Mouse (Mus musculus): ENCODE results near the gene Slc26a6. TPM values are rescaled to one million over a fixed set of nuclear protein-coding genes. Genes with fewer than 3 reads are reported as not detected.

Gene Slc26a6
- polyA plus RNA-seq, 1 experiment from 2014 or later = 10.8 TPM

DNA sequence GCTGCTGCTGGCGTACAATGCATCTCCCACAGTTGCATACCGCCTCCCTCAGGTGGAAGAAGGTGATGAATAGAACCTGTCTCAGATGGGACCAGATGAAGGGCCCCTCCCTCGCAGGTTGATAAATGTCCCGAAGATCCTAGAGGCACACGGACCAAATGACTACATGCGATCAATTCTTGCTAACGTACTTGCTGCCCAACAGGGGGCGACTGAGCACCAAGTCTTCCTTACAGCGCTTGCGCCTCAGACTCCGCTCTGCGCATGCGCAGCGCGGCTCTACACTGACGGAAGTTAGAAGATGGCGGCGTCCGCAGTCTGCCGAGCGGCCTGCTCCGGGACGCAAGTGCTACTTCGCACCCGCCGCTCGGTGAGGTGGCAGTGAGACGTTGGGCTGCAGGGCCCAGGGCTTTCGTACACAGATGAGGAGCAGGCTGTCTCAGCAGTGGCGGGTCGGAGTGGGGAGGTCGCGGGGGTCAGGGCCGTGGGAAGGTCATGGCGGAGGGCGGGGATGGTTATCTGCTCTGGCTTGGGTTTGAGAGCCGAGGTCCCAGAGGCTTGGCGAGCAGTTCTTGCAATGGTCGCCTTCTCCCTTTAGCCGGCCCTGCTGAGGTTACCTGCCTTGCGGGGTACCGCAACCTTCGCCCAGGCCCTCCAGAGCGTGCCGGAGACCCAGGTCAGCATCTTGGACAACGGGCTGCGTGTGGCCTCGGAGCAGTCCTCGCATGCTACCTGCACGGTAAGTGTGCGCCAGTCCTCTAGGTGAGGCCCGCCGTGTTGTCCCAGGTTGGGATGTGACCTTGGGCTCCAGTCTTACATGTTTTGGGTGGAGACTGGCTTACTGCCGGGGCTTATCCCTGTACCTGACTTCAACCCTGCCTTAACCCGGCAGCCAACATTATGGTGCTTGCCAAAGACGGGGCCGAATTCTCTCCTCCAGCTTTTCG is 83.6 kb downstream of the Slc26a6 start, which contains the start of gene Uqcrc1:
Uqcrc1 (plus strand) TSS at position 216 of the 947 bp plus-strand sequence.
- ATAC-seq (ENCODE audit: low FRiP score, low read depth) = peak; percentile 90
- peak within 1 kb of the TSS; percentile 88 for H3K4me2 ChIP-seq (replicated peaks)
- H3K4me1 ChIP-seq = peaks cover 6% of the 10 kb centered on the region
- no peaks in the 10 kb centered on the region for H3K27me3 ChIP-seq (replicated peaks)
- H3K9ac ChIP-seq = peak within 1 kb of the TSS; percentile 84
- H3K27ac ChIP-seq = no peak within 1 kb of the TSS
- H3K4me3 ChIP-seq = peak within 1 kb of the TSS; percentile 91
- peaks cover 32% of the 10 kb centered on the region for H3K36me3 ChIP-seq
- WGBS = 1% methylated on average over 58 of the region's 58 CpGs
- no peaks in the 10 kb centered on the region for H3K9me3 ChIP-seq

DNA sequence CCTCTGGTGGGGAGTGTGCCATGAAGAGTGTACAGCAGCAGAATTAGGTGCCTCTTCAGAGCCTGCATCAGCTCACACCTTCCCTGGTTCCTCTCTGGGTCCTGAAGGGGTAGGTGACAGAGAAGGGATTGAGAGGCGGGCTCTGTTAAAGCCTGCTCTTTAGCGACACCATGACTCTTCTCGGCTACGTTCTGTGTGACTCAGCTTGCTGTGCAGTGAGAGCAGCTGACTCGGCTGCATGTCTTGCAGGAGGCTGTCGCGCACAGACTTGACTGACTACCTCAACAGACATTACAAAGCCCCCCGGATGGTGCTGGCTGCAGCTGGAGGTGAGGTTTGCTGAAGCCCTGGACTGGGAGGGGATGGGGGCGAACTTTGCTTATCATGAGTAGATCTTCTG is 92.0 kb downstream of the Slc26a6 start:
- Histone ChIP-seq H3K27ac (no peak overlapping the region), H3K9ac (no peak overlapping the region), H3K36me3 (peaks cover 89% of the 10 kb centered on the region), H3K4me3 (no peak overlapping the region), H3K9me3 (no peaks in the 10 kb centered on the region), H3K4me2 (replicated peaks) (no peak overlapping the region), H3K4me1 (no peaks in the 10 kb centered on the region), H3K27me3 (replicated peaks) (no peaks in the 10 kb centered on the region)
- ATAC-seq (ENCODE audit: low FRiP score, low read depth) = no peak
- 85% methylated on average over 9 of the region's 9 CpGs for WGBS

DNA sequence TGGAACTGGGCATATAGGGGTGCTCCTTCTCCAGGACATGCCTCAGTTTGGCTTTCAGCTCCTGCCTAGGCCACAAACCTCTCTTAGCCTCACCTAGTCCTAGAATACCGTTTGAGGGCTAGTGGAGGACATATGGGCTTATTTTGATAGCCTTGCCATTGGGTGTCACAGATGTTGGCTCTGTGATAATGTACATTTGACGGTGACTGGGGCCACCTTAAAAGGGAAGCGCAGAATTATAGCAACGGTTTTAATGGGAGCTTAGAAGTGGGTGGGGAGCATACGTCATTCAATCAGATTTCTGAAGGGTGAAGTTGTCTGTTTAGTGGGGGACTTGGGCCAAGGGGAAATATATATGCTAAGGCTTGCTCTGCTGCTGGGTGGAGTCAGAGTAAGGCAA is 92.5 kb downstream of the Slc26a6 start:
- Histone ChIP-seq H3K27me3 (replicated peaks) (no peaks in the 10 kb centered on the region), H3K27ac (no peak overlapping the region), H3K4me1 (no peaks in the 10 kb centered on the region), H3K4me2 (replicated peaks) (no peak overlapping the region), H3K36me3 (peaks cover 90% of the 10 kb centered on the region), H3K9me3 (no peaks in the 10 kb centered on the region), H3K4me3 (no peak overlapping the region), H3K9ac (no peak overlapping the region)
- ATAC-seq (ENCODE audit: low FRiP score, low read depth) = no peak
- 89% methylated on average over 5 of the region's 5 CpGs for WGBS

GRCm38 (mm10) chr9:108949231-108949966 is 96.3 kb downstream of the Slc26a6 start:
- Histone ChIP-seq H3K9me3 (no peaks in the 10 kb centered on the region), H3K27ac (no peak overlapping the region), H3K9ac (no peak overlapping the region), H3K4me3 (no peak overlapping the region), H3K4me2 (replicated peaks) (no peak overlapping the region), H3K27me3 (replicated peaks) (peaks cover 23% of the 10 kb centered on the region), H3K36me3 (peaks cover 64% of the 10 kb centered on the region), H3K4me1 (no peaks in the 10 kb centered on the region; the same call in 1 of the 2 replicates)
- 84% methylated on average over 13 of the region's 13 CpGs for WGBS
- no peak for ATAC-seq (ENCODE audit: low FRiP score, low read depth)

DNA sequence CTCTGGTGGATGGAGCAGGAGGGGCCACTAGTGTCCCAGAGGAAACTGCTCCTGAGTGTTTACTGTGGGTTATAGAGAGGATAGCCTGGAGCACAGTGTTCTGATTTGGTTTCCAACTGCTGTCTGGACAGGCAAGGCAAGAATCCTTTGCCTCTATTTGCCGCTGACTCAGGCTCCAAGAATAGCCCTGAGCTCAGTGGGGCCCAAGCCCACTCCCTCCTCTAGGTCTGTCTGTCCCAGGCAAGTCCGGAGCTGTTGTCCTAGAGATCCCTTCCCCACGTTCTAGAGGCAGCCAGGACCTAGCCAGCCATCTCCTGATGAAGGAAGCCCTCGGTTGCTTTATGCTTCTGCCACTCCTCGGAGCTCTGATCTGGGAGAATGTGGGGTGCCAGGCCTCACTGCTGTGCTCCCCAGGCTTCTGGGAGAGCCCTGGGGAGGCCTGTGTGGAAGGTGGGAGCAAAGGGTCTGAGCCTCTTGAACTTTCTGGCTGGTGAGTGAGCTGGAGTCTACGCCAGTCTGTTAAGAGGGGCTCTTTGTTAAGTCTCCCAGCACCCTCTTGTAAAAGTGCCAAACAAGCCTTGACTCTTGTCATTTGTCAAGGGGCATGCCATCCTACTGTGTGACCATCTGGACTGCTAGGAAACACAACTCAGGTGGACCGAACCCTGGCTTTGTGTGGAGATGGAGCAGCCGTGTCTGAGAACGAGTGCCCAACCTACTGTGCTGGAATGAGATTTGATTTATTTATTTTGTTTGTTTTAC is 97.1 kb downstream of the Slc26a6 start:
- WGBS = 84% methylated on average over 9 of the region's 9 CpGs
- Histone ChIP-seq H3K36me3 (peaks cover 57% of the 10 kb centered on the region), H3K4me2 (replicated peaks) (no peak overlapping the region), H3K27me3 (replicated peaks) (peaks cover 25% of the 10 kb centered on the region), H3K4me1 (no peaks in the 10 kb centered on the region; the same call in 1 of the 2 replicates), H3K27ac (no peak overlapping the region), H3K9ac (no peak overlapping the region), H3K4me3 (no peak overlapping the region), H3K9me3 (no peaks in the 10 kb centered on the region)
- no peak for ATAC-seq (ENCODE audit: low FRiP score, low read depth)

DNA sequence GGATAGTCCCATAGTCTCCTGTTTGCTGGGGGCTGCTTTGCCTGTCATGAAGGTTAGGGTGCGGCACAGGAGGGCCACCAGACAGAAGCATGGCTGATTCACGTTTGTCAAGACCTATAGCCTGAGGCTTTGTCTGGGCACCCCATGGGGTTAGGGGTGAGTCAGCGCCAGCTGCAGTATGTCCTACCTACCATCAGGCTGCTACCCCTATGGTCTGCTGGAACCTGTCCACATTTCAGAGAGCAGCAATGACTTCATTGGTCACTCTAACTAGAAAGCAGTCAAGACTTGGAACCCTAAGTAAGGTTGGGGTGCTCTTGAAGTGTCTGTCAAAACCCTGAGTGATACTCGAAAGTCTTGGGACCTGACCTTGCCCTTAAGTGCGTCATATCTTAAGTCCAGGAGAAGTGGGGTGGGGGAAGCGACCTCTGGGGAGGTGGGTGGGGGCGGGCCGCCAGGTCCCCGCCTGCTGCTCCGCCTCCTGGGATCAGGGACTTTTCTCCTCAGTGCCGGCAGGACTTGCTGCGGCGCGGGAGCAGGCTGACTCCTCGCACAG is 100.1 kb downstream of the Slc26a6 start, which contains the start of gene Col7a1:
Col7a1 (plus strand) TSS at position 506 of the 556 bp plus-strand sequence.
- Histone ChIP-seq H3K4me2 (replicated peaks) (peak within 1 kb of the TSS; percentile 27), H3K36me3 (peaks cover 28% of the 10 kb centered on the region), H3K27me3 (replicated peaks) (peaks cover 25% of the 10 kb centered on the region), H3K4me3 (no peak within 1 kb of the TSS), H3K9ac (no peak within 1 kb of the TSS), H3K27ac (no peak within 1 kb of the TSS), H3K4me1 (no peaks in the 10 kb centered on the region; the same call in 1 of the 2 replicates), H3K9me3 (no peaks in the 10 kb centered on the region)
- ATAC-seq (ENCODE audit: low FRiP score, low read depth) = no peak
- 8% methylated on average over 15 of the region's 15 CpGs for WGBS

- H3K4me1 ChIP-seq = no peaks in the 10 kb centered on the region; the same call in 1 of the 2 replicates
- H3K9me3 ChIP-seq = no peaks in the 10 kb centered on the region
- no peak overlapping the region for H3K4me3 ChIP-seq
- ATAC-seq (ENCODE audit: low FRiP score, low read depth) = no peak
- H3K36me3 ChIP-seq = peaks cover 7% of the 10 kb centered on the region
- peaks cover 25% of the 10 kb centered on the region for H3K27me3 ChIP-seq (replicated peaks)
- 93% methylated on average over 11 of the region's 11 CpGs for WGBS
- no peak overlapping the region for H3K27ac ChIP-seq
- no peak overlapping the region for H3K4me2 ChIP-seq (replicated peaks)
- no peak overlapping the region for H3K9ac ChIP-seq
Measured at GRCm38 (mm10) chr9:108955241-108955640, 102.2 kb downstream of the Slc26a6 start.

DNA sequence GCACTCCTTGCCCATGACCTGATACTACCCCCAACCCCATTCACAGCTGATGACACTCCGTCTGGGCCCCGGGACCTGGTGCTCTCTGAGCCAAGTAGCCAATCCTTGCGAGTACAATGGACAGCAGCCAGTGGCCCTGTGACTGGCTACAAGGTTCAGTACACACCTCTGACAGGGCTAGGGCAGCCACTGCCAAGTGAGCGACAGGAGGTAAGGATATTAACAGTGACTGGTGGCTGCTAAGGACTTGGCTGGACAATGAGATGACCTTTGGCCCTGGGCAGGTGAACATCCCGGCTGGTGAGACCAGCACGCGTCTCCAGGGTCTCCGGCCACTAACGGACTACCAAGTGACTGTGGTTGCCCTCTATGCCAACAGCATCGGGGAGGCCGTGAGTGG is 102.8 kb downstream of the Slc26a6 start:
- Histone ChIP-seq H3K9ac (no peak overlapping the region), H3K27ac (no peak overlapping the region), H3K27me3 (replicated peaks) (peaks cover 25% of the 10 kb centered on the region), H3K9me3 (no peaks in the 10 kb centered on the region), H3K36me3 (peaks cover 2% of the 10 kb centered on the region; the same call in 1 of the 2 replicates), H3K4me2 (replicated peaks) (no peak overlapping the region), H3K4me3 (no peak overlapping the region), H3K4me1 (no peaks in the 10 kb centered on the region; the same call in 1 of the 2 replicates)
- no peak for ATAC-seq (ENCODE audit: low FRiP score, low read depth)
- 89% methylated on average over 11 of the region's 11 CpGs for WGBS

Small RNA genes within 50 kb of the gene (microRNA-seq; reads per million reads assigned to microRNA genes)
- not detected for gene Gm23156

Other genes with a start within 250 kb of the Slc26a6 start
- gene Arih2, start 203.9 kb upstream of the Slc26a6 start, polyA plus RNA-seq (2016; fragmentation: Nextera tagmentation; extraction: Ambion mirVana) = 56.2 and 57.2 TPM in 2 replicates
- gene Slc25a20, start 191.2 kb upstream of the Slc26a6 start, polyA plus RNA-seq (2016; fragmentation: Nextera tagmentation; extraction: Ambion mirVana) = 40.1 and 41.8 TPM in 2 replicates
- 59.2 and 66.4 TPM in 2 replicates for gene Prkar2a, start 164.0 kb upstream of the Slc26a6 start, polyA plus RNA-seq (2016; fragmentation: Nextera tagmentation; extraction: Ambion mirVana)
- gene Ip6k2, start 69.5 kb upstream of the Slc26a6 start, polyA plus RNA-seq (2016; fragmentation: Nextera tagmentation; extraction: Ambion mirVana) = 167 and 170 TPM in 2 replicates
- 16.4 and 23.6 TPM in 2 replicates for gene Nckipsd, start 44.9 kb upstream of the Slc26a6 start, polyA plus RNA-seq (2016; fragmentation: Nextera tagmentation; extraction: Ambion mirVana)
- gene Celsr3, start 27.0 kb upstream of the Slc26a6 start, polyA plus RNA-seq (2016; fragmentation: Nextera tagmentation; extraction: Ambion mirVana) = 12.1 and 14.3 TPM in 2 replicates
- not detected in 2 replicates for gene Tmem89, start 61.3 kb downstream of the Slc26a6 start, polyA plus RNA-seq (2016; fragmentation: Nextera tagmentation; extraction: Ambion mirVana)
- 401 and 409 TPM in 2 replicates for gene Uqcrc1, start 83.3 kb downstream of the Slc26a6 start, polyA plus RNA-seq (2016; fragmentation: Nextera tagmentation; extraction: Ambion mirVana)
- gene Col7a1, start 100.3 kb downstream of the Slc26a6 start, polyA plus RNA-seq (2016; fragmentation: Nextera tagmentation; extraction: Ambion mirVana) = 1.6 and 1.9 TPM in 2 replicates
- gene Ucn2, start 132.7 kb downstream of the Slc26a6 start, polyA plus RNA-seq (2016; fragmentation: Nextera tagmentation; extraction: Ambion mirVana) = not detected in 2 replicates
- 22.9 and 23.9 TPM in 2 replicates for gene Pfkfb4, start 138.5 kb downstream of the Slc26a6 start, polyA plus RNA-seq (2016; fragmentation: Nextera tagmentation; extraction: Ambion mirVana)
- 44.4 and 45.0 TPM in 2 replicates for gene Shisa5, start 185.3 kb downstream of the Slc26a6 start, polyA plus RNA-seq (2016; fragmentation: Nextera tagmentation; extraction: Ambion mirVana)
- gene Trex1, start 206.5 kb downstream of the Slc26a6 start, polyA plus RNA-seq (2016; fragmentation: Nextera tagmentation; extraction: Ambion mirVana) = 8.9 and 10.6 TPM in 2 replicates
- 29.8 and 30.1 TPM in 2 replicates for gene Atrip, start 220.8 kb downstream of the Slc26a6 start, polyA plus RNA-seq (2016; fragmentation: Nextera tagmentation; extraction: Ambion mirVana)
- gene Ccdc51, start 229.2 kb downstream of the Slc26a6 start, polyA plus RNA-seq (2016; fragmentation: Nextera tagmentation; extraction: Ambion mirVana) = 14.5 and 15.0 TPM in 2 replicates
- 739 and 773 TPM in 2 replicates for gene Tma7, start 229.3 kb downstream of the Slc26a6 start, polyA plus RNA-seq (2016; fragmentation: Nextera tagmentation; extraction: Ambion mirVana)
- 33.3 and 38.3 TPM in 2 replicates for gene Plxnb1, start 242.1 kb downstream of the Slc26a6 start, polyA plus RNA-seq (2016; fragmentation: Nextera tagmentation; extraction: Ambion mirVana)